Mouse (Mus musculus) lung, adult 2 months (tissue): ENCODE data around the gene Ubqln4.

ENCODE experiments used
- CTCF ChIP-seq: fragments of 200-500 bp; IDR thresholded peaks from 2 replicates; pipeline ENCODE4 v1.5.1; 2011; ENCODE audit warnings: mild to moderate bottlenecking, low read length, control low read depth; ENCODE audit not compliant: insufficient read depth
- POLR2A ChIP-seq: fragments of 200-500 bp; IDR thresholded peaks from 2 replicates; pipeline ENCODE4 v1.6.1; 2011; ENCODE audit warnings: low read depth, mild to moderate bottlenecking, control low read depth, low read length, borderline replicate concordance; ENCODE audit errors: extremely low read depth

GRCm38 (mm10) chr3:88566116-88566515 is 12.6 kb downstream of the Ubqln4 start:
- no peak for TF ChIP-seq CTCF
- TF ChIP-seq POLR2A: no peak
